Mouse (Mus musculus) adrenal gland, postnatal 14 days (tissue): ENCODE measurements at regions not wholly inside any gene's neighbourhood (a gene's known extent, or its start where the extent isn't known, plus 50 kb on each side); places are given as distances from the start of the nearest gene placed in this dataset.

Experiments
- DNase-seq: peaks from one replicate; pipeline ENCODE4 v3.0.0; 2021; ENCODE audit warnings: mixed read lengths

GRCm38 (mm10) chr7:75400471-75400870 lies 54.9 kb upstream of the Akap13 start:
- DNase-seq, result no peak

GRCm38 (mm10) chr7:75404955-75405354 lies 50.4 kb upstream of the Akap13 start:
- DNase-seq, result no peak
